ENCODE assay signal across 7 mouse cellular contexts in genomic region chr8:82969967-82970366, GRCm38 (mm10).
DNase-seq lines count a peak whose midpoint lies in the region; ATAC-seq and TF ChIP-seq lines count a peak whose summit lies in the region.

No protein-coding gene starts in this region.

- TF ChIP-seq EP300 in lung, postnatal 0 days (IDR thresholded peaks at IDR 0.05) = no peak

- H3K9me3 ChIP-seq in heart, embryonic 11.5 days (replicated peaks; ENCODE audit: control insufficient read depth, low read length) = no peaks in the 10 kb centered on the region
- no peaks in the 10 kb centered on the region for H3K9me3 ChIP-seq in lung, postnatal 0 days (ENCODE audit: low read length)

- H3K36me3 ChIP-seq in heart, embryonic 11.5 days (ENCODE audit: control insufficient read depth, insufficient read depth, low read length) = no peaks in the 10 kb centered on the region
- no peaks in the 10 kb centered on the region for H3K36me3 ChIP-seq in lung, postnatal 0 days (ENCODE audit: insufficient read depth, low read length)

- TF ChIP-seq CTCF in lung, postnatal 0 days (IDR thresholded peaks at IDR 0.05) = no peak

- WGBS in heart, embryonic 11.5 days (ENCODE audit: insufficient replicate concordance) = 39% methylated on average over 3 of the region's 3 CpGs
- 46% methylated on average over 3 of the region's 3 CpGs for WGBS in lung, postnatal 0 days

- no peak overlapping the region for H3K4me2 ChIP-seq in heart, embryonic 11.5 days
- H3K4me2 ChIP-seq in lung, postnatal 0 days (replicated peaks; ENCODE audit: low read depth, low read length) = no peak overlapping the region

- H3K4me3 ChIP-seq in heart, embryonic 11.5 days (ENCODE audit: low read depth, low read length) = no peak overlapping the region
- H3K4me3 ChIP-seq in lung, postnatal 0 days (ENCODE audit: low read depth, low read length) = no peak overlapping the region

- H3K27me3 ChIP-seq in heart, embryonic 11.5 days (ENCODE audit: control insufficient read depth, insufficient read depth, low read length) = no peaks in the 10 kb centered on the region
- no peaks in the 10 kb centered on the region for H3K27me3 ChIP-seq in lung, postnatal 0 days (replicated peaks; ENCODE audit: insufficient read depth, low read length)

- peak overlapping the region; percentile 41; the same call in 1 of the 2 replicates for H3K27ac ChIP-seq in heart, embryonic 11.5 days (ENCODE audit: low read depth, low read length)
- H3K27ac ChIP-seq in lung, postnatal 0 days (ENCODE audit: low read length) = no peak overlapping the region

- DNase-seq in 416B (ENCODE audit: low read depth) = peak; percentile 26
- peak; percentile 24 for DNase-seq in embryo, embryonic 10.5 days (ENCODE audit: low spot score)
- DNase-seq in lung, postnatal 0 days (ENCODE audit: low spot score) = peak; percentile 49
- no peak for DNase-seq in kidney, adult 9 months
- DNase-seq in layer of hippocampus, adult 9-11 months = no peak
- no peak for DNase-seq in spleen, adult 12 weeks (ENCODE audit: low spot score)

- H3K9ac ChIP-seq in heart, embryonic 11.5 days (ENCODE audit: low read depth, low read length) = 0 out of 2 replicates have a peak overlapping the region, but pooled peaks have one; percentile 22
- H3K9ac ChIP-seq in lung, postnatal 0 days (replicated peaks; ENCODE audit: low read depth) = no peak overlapping the region

- peaks cover 18% of the 10 kb centered on the region for H3K4me1 ChIP-seq in heart, embryonic 11.5 days (ENCODE audit: control insufficient read depth, insufficient read depth, low read length)
- peaks cover 4% of the 10 kb centered on the region; the same call in 1 of the 2 replicates for H3K4me1 ChIP-seq in lung, postnatal 0 days (ENCODE audit: insufficient read depth, low read depth, low read length)

- no peak for ATAC-seq in heart, embryonic 11.5 days (replicated peaks; ENCODE audit: insufficient number of reproducible peaks, low FRiP score, low TSS enrichment)
- 0 out of 2 replicates have a peak, but pooled peaks have one; percentile 18 for ATAC-seq in lung, postnatal 0 days

Comparison
In these comparisons a context has a peak if more than half of its experiments do, and no peak if none do; other contexts are left out.
1. DNase-seq: peak in 416B (single experiment), embryo, embryonic 10.5 days (single experiment) and lung, postnatal 0 days (single experiment); none in kidney, adult 9 months (single experiment), layer of hippocampus, adult 9-11 months (single experiment) and spleen, adult 12 weeks (single experiment).